Mouse (Mus musculus) mouse trophoblast stem cell (cell line): ENCODE measurements around the gene Kbtbd4.
"Not testable (repeated sequence)": the region's sequence is repeated elsewhere in the genome, so short reads cannot be mapped to it uniquely, and the experiment has no call there.

Experiments
- in situ Hi-C, 2 experiments: fragments of 300-500 bp; cut with MseI, MboI; formaldehyde crosslinking; loops; 2 replicates in 1 of 2; 3 replicates in 1 of 2; pipeline ENCODE4 v1.15.1; 2025

Gene Kbtbd4

GRCm38 (mm10) chr2:90904076-90904855, at the start of gene Kbtbd4, which contains the start of gene Ndufs3:
Gene Kbtbd4 (plus strand): TSS chr2:90904740.
Gene Ndufs3 (minus strand): TSS chr2:90904827.
- in situ Hi-C loops = no loop called here

GRCm38 (mm10) chr2:90861486-90861885, 43.1 kb upstream of the Kbtbd4 start:
- in situ Hi-C loops = no loop called here

- in situ Hi-C loops = no loop called here
Observed at GRCm38 (mm10) chr2:90864184-90864583, 40.4 kb upstream of the Kbtbd4 start.

- in situ Hi-C loops = no loop called here
Observed at GRCm38 (mm10) chr2:90866524-90866923, 38.0 kb upstream of the Kbtbd4 start.

GRCm38 (mm10) chr2:90870136-90870601, 34.4 kb upstream of the Kbtbd4 start:
- in situ Hi-C loops = no loop called here

- in situ Hi-C loops = no loop called here
Observed at GRCm38 (mm10) chr2:90871180-90871961, 33.2 kb upstream of the Kbtbd4 start.

GRCm38 (mm10) chr2:90874025-90874424, 30.5 kb upstream of the Kbtbd4 start:
- in situ Hi-C loops = no loop called here

GRCm38 (mm10) chr2:90875239-90875638, 29.3 kb upstream of the Kbtbd4 start:
- in situ Hi-C loops = no loop called here

- in situ Hi-C loops = no loop called here
Observed at GRCm38 (mm10) chr2:90877584-90878259, 26.8 kb upstream of the Kbtbd4 start.

GRCm38 (mm10) chr2:90879419-90879818, 25.1 kb upstream of the Kbtbd4 start:
- in situ Hi-C loops = no loop called here

GRCm38 (mm10) chr2:90880144-90880785, 24.3 kb upstream of the Kbtbd4 start:
- in situ Hi-C loops = no loop called here

GRCm38 (mm10) chr2:90881824-90882223, 22.7 kb upstream of the Kbtbd4 start:
- in situ Hi-C loops = no loop called here

GRCm38 (mm10) chr2:90885218-90886041, 19.1 kb upstream of the Kbtbd4 start, which contains the start of gene C1qtnf4:
Gene C1qtnf4 (plus strand): TSS chr2:90885860.
- in situ Hi-C loops = no loop called here

GRCm38 (mm10) chr2:90886436-90886835, 18.1 kb upstream of the Kbtbd4 start:
- in situ Hi-C loops = no loop called here

GRCm38 (mm10) chr2:90887627-90888026, 16.9 kb upstream of the Kbtbd4 start:
- in situ Hi-C loops = no loop called here

- in situ Hi-C loops = no loop called here
Observed at GRCm38 (mm10) chr2:90889550-90890548, 14.7 kb upstream of the Kbtbd4 start.

- in situ Hi-C loops = no loop called here
Observed at GRCm38 (mm10) chr2:90893673-90894298, 10.8 kb upstream of the Kbtbd4 start.

GRCm38 (mm10) chr2:90894299-90894677, 10.3 kb upstream of the Kbtbd4 start:
- in situ Hi-C loops = not testable (repeated sequence)

GRCm38 (mm10) chr2:90903398-90903797, 1.1 kb upstream of the Kbtbd4 start:
- in situ Hi-C loops = no loop called here
